Mouse (Mus musculus) urinary bladder, postnatal 10 days (tissue): Measurements from ENCODE around the gene Tjap1.

Source experiments
- DNase-seq: peaks from one replicate; pipeline ENCODE4 v3.0.0; 2022; ENCODE audit warnings: low spot score

Gene Tjap1

GRCm38 (mm10) chr17:46252571-46253451 is 30.0 kb downstream of the Tjap1 start:
- no peak for DNase-seq

- no peak for DNase-seq
Observed at GRCm38 (mm10) chr17:46251174-46251573, 31.7 kb downstream of the Tjap1 start.

- no peak for DNase-seq
Observed at GRCm38 (mm10) chr17:46248189-46248522, 34.7 kb downstream of the Tjap1 start.

- peak; percentile 85 for DNase-seq
Observed at GRCm38 (mm10) chr17:46247512-46248188, 35.2 kb downstream of the Tjap1 start, which contains the start of the genes Polr1c and Yipf3. Gene Polr1c (minus strand): TSS chr17:46248054. Gene Yipf3 (plus strand): TSS chr17:46248080.

GRCm38 (mm10) chr17:46244579-46244978 is 38.2 kb downstream of the Tjap1 start:
- DNase-seq = no peak

- no peak for DNase-seq
Observed at GRCm38 (mm10) chr17:46243624-46244023, 39.2 kb downstream of the Tjap1 start.

- no peak for DNase-seq
Observed at GRCm38 (mm10) chr17:46242993-46243392, 39.8 kb downstream of the Tjap1 start.

- no peak for DNase-seq
Observed at GRCm38 (mm10) chr17:46242274-46242673, 40.6 kb downstream of the Tjap1 start.

GRCm38 (mm10) chr17:46241471-46241870 is 41.4 kb downstream of the Tjap1 start:
- DNase-seq = no peak

GRCm38 (mm10) chr17:46239516-46240114 is 43.2 kb downstream of the Tjap1 start:
- no peak for DNase-seq

GRCm38 (mm10) chr17:46237480-46237879 is 45.3 kb downstream of the Tjap1 start:
- DNase-seq = no peak

- no peak for DNase-seq
Observed at GRCm38 (mm10) chr17:46237079-46237478, 45.7 kb downstream of the Tjap1 start.

GRCm38 (mm10) chr17:46236067-46236466 is 46.8 kb downstream of the Tjap1 start:
- DNase-seq = no peak

- no peak for DNase-seq
Observed at GRCm38 (mm10) chr17:46227576-46227975, 55.2 kb downstream of the Tjap1 start.

- DNase-seq = no peak
Observed at GRCm38 (mm10) chr17:46221601-46222000, 61.2 kb downstream of the Tjap1 start.

- DNase-seq = no peak
Observed at GRCm38 (mm10) chr17:46210550-46210949, 72.3 kb downstream of the Tjap1 start.
